Mouse (Mus musculus) CH12.LX (cell line): Measurements from ENCODE around the gene Cnn2. TPM values are rescaled to one million over a fixed set of nuclear protein-coding genes. Genes with fewer than 3 reads are reported as not detected.

Source experiments
- DNase-seq: peaks from one replicate; pipeline ENCODE4 v3.0.0-alpha.2; 2013; ENCODE audit errors: extremely low read depth
- H3K27ac ChIP-seq: 2 replicates; pipeline ENCODE4 v1.5.1; 2012; ENCODE audit warnings: low read depth, mild to moderate bottlenecking, control low read depth, moderate library complexity; ENCODE audit not compliant: insufficient read depth
- H3K27me3 ChIP-seq: replicated peaks from 2 replicates; pipeline ENCODE3; 2012; ENCODE audit warnings: inconsistent platforms
- H3K36me3 ChIP-seq, 2 experiments: replicated peaks in 1 of 2; 2 replicates each; pipeline versions ENCODE3 to v1.6.1; 2012; ENCODE audit warnings: inconsistent platforms in 1 of 2, low read length in 1 of 2, mild to moderate bottlenecking in 1 of 2, mixed read lengths in 1 of 2, moderate library complexity in 1 of 2; ENCODE audit not compliant: control insufficient read depth in 1 of 2, insufficient read depth in 1 of 2
- H3K4me1 ChIP-seq, 2 experiments: 2 replicates each; pipeline ENCODE4 v1.6.1; 2012; ENCODE audit warnings: inconsistent platforms in 1 of 2, moderate library complexity in 1 of 2; ENCODE audit not compliant: insufficient read depth in 2 of 2, control insufficient read depth in 1 of 2
- H3K4me2 ChIP-seq: 2 replicates; pipeline ENCODE4 v1.6.1; 2012; ENCODE audit warnings: low read depth, mild to moderate bottlenecking, control low read depth; ENCODE audit not compliant: poor library complexity, insufficient read depth, severe bottlenecking
- H3K4me3 ChIP-seq, 3 experiments: fragments of 150-350 bp in 1 of 3; sonication (generic) in 1 of 3; replicated peaks in 1 of 3; 2 replicates each; pipeline versions ENCODE3 to v1.5.1; 2011 to 2012; ENCODE audit warnings: low read depth in 2 of 3, low read length in 2 of 3, mild to moderate bottlenecking in 2 of 3, moderate library complexity in 2 of 3, control low read depth in 1 of 3, improper control_type of control experiment in 1 of 3, inconsistent platforms in 1 of 3, mixed read lengths in 1 of 3; ENCODE audit not compliant: poor library complexity in 1 of 3
- H3K79me2 ChIP-seq: replicated peaks from 2 replicates; pipeline ENCODE4 v1.6.1; 2012; ENCODE audit warnings: mild to moderate bottlenecking, moderate library complexity; ENCODE audit not compliant: control insufficient read depth, poor library complexity, insufficient read depth, severe bottlenecking; ENCODE audit errors: extremely low read depth
- H3K9ac ChIP-seq: 2 replicates; pipeline ENCODE4 v1.6.1; 2012; ENCODE audit warnings: low read depth, mild to moderate bottlenecking, control low read depth, moderate library complexity; ENCODE audit not compliant: insufficient read depth
- H3K9me3 ChIP-seq: replicated peaks from 2 replicates; pipeline ENCODE3; 2012; ENCODE audit warnings: low read length, inconsistent platforms, mixed read lengths
- CHD1 ChIP-seq: IDR thresholded peaks from 2 replicates; pipeline ENCODE4 v1.6.1; 2012; ENCODE audit warnings: low read depth, low read length, improper control_type of control experiment, inconsistent platforms
- CHD2 ChIP-seq: IDR thresholded peaks from 2 replicates; pipeline ENCODE4 v1.6.1; 2011; ENCODE audit warnings: low read length, improper control_type of control experiment
- E2F4 ChIP-seq: IDR thresholded peaks from 2 replicates; pipeline ENCODE4 v1.6.1; 2011; ENCODE audit warnings: low read depth, low read length, improper control_type of control experiment; ENCODE audit not compliant: insufficient replicate concordance
- ETS1 ChIP-seq: conservative IDR thresholded peaks from 2 replicates; pipeline ENCODE4 v1.6.1; 2012; ENCODE audit warnings: low read depth, mild to moderate bottlenecking, inconsistent platforms, low read length, improper control_type of control experiment, moderate library complexity
- GABPA ChIP-seq: IDR thresholded peaks from 2 replicates; pipeline ENCODE4 v1.6.1; 2012; ENCODE audit warnings: low read depth, low read length, improper control_type of control experiment, inconsistent platforms; ENCODE audit not compliant: insufficient replicate concordance
- JUND ChIP-seq: conservative IDR thresholded peaks from 2 replicates; pipeline ENCODE4 v1.6.1; 2011; ENCODE audit warnings: low read depth, low read length, improper control_type of control experiment
- KAT2A ChIP-seq: IDR thresholded peaks from 2 replicates; pipeline ENCODE4 v1.6.1; 2012; ENCODE audit warnings: low read length, improper control_type of control experiment, inconsistent platforms; ENCODE audit not compliant: insufficient replicate concordance
- MAX ChIP-seq: IDR thresholded peaks from 2 replicates; pipeline ENCODE4 v1.6.1; 2011; ENCODE audit warnings: low read length, improper control_type of control experiment
- MXI1 ChIP-seq: IDR thresholded peaks from 2 replicates; pipeline ENCODE4 v1.6.1; 2011; ENCODE audit warnings: mild to moderate bottlenecking, low read depth, low read length, improper control_type of control experiment
- NELFE ChIP-seq: IDR thresholded peaks from 2 replicates; pipeline ENCODE4 v1.6.1; 2011; ENCODE audit warnings: low read depth, low read length, improper control_type of control experiment
- PAX5 ChIP-seq: IDR thresholded peaks from 2 replicates; pipeline ENCODE4 v1.6.1; 2012; ENCODE audit warnings: low read length, inconsistent platforms, mixed read lengths
- POLR2A ChIP-seq: IDR thresholded peaks from 2 replicates; pipeline ENCODE4 v1.6.1; 2011; ENCODE audit warnings: low read depth, mild to moderate bottlenecking, improper control_type of control experiment, low read length
- POLR2AphosphoS2 ChIP-seq: IDR thresholded peaks from 2 replicates; pipeline ENCODE4 v1.6.1; 2011; ENCODE audit warnings: low read depth, low read length, improper control_type of control experiment
- RAD21 ChIP-seq: IDR thresholded peaks from 2 replicates; pipeline ENCODE4 v1.6.1; 2011; ENCODE audit warnings: low read depth, mild to moderate bottlenecking, low read length, improper control_type of control experiment, moderate library complexity
- RCOR1 ChIP-seq: conservative IDR thresholded peaks from 2 replicates; pipeline ENCODE4 v1.6.1; 2012; ENCODE audit warnings: low read depth, mild to moderate bottlenecking, inconsistent platforms, low read length, improper control_type of control experiment
- SIN3A ChIP-seq: IDR thresholded peaks from 2 replicates; pipeline ENCODE4 v1.6.1; 2012; ENCODE audit warnings: low read length, improper control_type of control experiment, inconsistent platforms
- TBP ChIP-seq: conservative IDR thresholded peaks from 2 replicates; pipeline ENCODE4 v1.6.1; 2011; ENCODE audit warnings: low read depth, low read length, improper control_type of control experiment
- ZC3H11A ChIP-seq: IDR thresholded peaks from 2 replicates; pipeline ENCODE4 v1.6.1; 2012; ENCODE audit warnings: low read depth, mild to moderate bottlenecking, inconsistent platforms, low read length, improper control_type of control experiment
- ZMIZ1 ChIP-seq: IDR thresholded peaks from 2 replicates; pipeline ENCODE4 v1.6.1; 2012; ENCODE audit warnings: low read depth, mild to moderate bottlenecking, inconsistent platforms, low read length, improper control_type of control experiment
- ZNF384 ChIP-seq: IDR thresholded peaks from 2 replicates; pipeline ENCODE4 v1.6.1; 2012; ENCODE audit warnings: low read depth, low read length, improper control_type of control experiment, inconsistent platforms
- dilution Hi-C: fragments of 300-500 bp; cut with MboI; formaldehyde crosslinking; loops from 2 replicates; pipeline ENCODE4 v1.14.3; 2020; ENCODE audit warnings: low sequenced_read_pairs; ENCODE audit not compliant: extremely low pct_unique_long_range_greater_than_20kb, extremely low pct_ligation_motif_present
- in situ Hi-C: fragments of 300-500 bp; cut with MboI; formaldehyde crosslinking; loops from 3 replicates; pipeline ENCODE4 v1.14.3; 2019; ENCODE audit warnings: low sequenced_read_pairs, low pct_ligation_motif_present, low pct_unique_long_range_greater_than_20kb, mixed read lengths
- polyA plus RNA-seq: library from polyadenylated mRNA; unstranded; fragments of >175 nt; gene quantifications from 2 replicates; pipeline ENCODE4 v1.2.1, GENCODE M21; 2012; ENCODE audit warnings: low read depth; ENCODE audit not compliant: insufficient read length
- total RNA-seq, 2 experiments: library from RNA; depleted of rRNA; stranded (reverse); fragments of 300-350 nt in 1 of 2; fragments of >200 nt in 1 of 2; gene quantifications; 2 replicates each; pipeline ENCODE4 v1.2.3; 2012 to 2014

The Cnn2 gene
- total and polyA plus RNA-seq, 3 experiments: 26.9 to 62.7 (median 49.0) TPM

DNA sequence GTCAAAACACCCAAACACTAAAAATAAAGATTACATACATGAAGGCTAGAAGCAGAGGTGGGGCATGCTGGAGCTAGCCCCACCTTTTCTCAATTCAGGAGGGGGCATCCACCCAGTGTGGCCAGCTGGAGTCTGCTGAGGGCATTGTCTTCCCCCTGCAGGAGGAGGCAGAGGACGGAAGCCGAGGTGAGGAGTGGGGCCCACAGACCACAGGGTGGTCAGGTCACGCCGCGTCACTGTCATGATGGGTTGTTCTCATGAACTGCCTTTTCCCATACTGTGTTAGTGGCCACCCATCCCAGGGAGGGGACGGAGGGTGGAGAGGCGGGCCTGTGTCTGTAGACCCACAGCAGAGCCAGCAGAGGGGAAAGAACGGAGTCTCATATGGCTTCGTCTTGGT is 41.8 kb downstream of the Cnn2 start:
- no peaks in the 10 kb centered on the region for H3K9me3 ChIP-seq
- no peak overlapping the region; the same call in 1 of the 2 replicates for H3K27ac ChIP-seq
- no peak for DNase-seq
- dilution Hi-C loops: no loop called here
- H3K79me2 ChIP-seq: no peaks in the 10 kb centered on the region
- TF ChIP-seq CHD2 (no peak), KAT2A (no peak), NELFE (no peak), SIN3A (no peak), TBP (no peak), PAX5 (no peak), MXI1 (no peak), ZC3H11A (no peak), GABPA (no peak), E2F4 (no peak), ZNF384 (no peak), RAD21 (no peak), ZMIZ1 (no peak), ETS1 (no peak), MAX (no peak), CHD1 (no peak), RCOR1 (no peak), POLR2AphosphoS2 (no peak), POLR2A (no peak)
- H3K4me3 ChIP-seq: no peak overlapping the region
- H3K4me2 ChIP-seq: no peak overlapping the region
- peaks cover 59 to 78% of the 10 kb centered on the region in 2 experiments for H3K36me3 ChIP-seq
- in situ Hi-C loops: no loop called here
- no peaks in the 10 kb centered on the region for H3K27me3 ChIP-seq
- H3K4me1 ChIP-seq: peaks cover 38 to 68% of the 10 kb centered on the region in 2 experiments
- H3K9ac ChIP-seq: no peak overlapping the region

DNA sequence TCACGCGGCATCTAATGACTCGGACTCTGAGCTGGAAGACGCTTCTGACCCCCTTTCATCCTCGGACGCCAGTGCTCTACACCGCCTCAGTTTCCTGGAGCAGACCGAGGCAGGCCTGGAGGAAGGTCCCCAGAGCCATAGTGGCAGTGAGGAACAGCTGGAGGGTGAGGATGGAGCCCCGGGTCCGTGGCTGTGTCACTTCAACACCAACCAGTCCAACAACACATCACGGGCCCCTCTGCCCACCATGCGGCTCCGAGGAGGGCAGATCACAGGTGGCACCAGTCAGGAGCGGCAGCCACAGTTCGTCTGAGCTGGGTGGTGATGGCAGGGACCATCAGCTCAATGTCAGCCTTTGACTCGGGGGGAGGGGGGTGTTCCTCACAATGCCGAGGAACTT is 42.4 kb downstream of the Cnn2 start:
- in situ Hi-C loops: no loop called here
- Histone ChIP-seq H3K9ac (no peak overlapping the region), H3K4me1 (peaks cover 35 to 65% of the 10 kb centered on the region in 2 experiments), H3K36me3 (peaks cover 60 to 79% of the 10 kb centered on the region in 2 experiments), H3K27me3 (no peaks in the 10 kb centered on the region), H3K4me3 (no peak overlapping the region), H3K9me3 (no peaks in the 10 kb centered on the region), H3K27ac (peak overlapping the region; percentile 30; the same call in 1 of the 2 replicates), H3K4me2 (no peak overlapping the region), H3K79me2 (no peaks in the 10 kb centered on the region)
- dilution Hi-C loops: no loop called here
- DNase-seq: no peak
- TF ChIP-seq JUND (no peak), TBP (no peak), ZNF384 (no peak), POLR2A (no peak)
